Mouse (Mus musculus): ENCODE results near the gene Nodal. TPM values are rescaled to one million over a fixed set of nuclear protein-coding genes. Genes with fewer than 3 reads are reported as not detected.
"Not testable (repeated sequence)": the region's sequence is repeated elsewhere in the genome, so short reads cannot be mapped to it uniquely, and the experiment has no call there.

Gene Nodal
- polyA plus RNA-seq, 1 experiment from 2014 or later, result 0.26 TPM

DNA sequence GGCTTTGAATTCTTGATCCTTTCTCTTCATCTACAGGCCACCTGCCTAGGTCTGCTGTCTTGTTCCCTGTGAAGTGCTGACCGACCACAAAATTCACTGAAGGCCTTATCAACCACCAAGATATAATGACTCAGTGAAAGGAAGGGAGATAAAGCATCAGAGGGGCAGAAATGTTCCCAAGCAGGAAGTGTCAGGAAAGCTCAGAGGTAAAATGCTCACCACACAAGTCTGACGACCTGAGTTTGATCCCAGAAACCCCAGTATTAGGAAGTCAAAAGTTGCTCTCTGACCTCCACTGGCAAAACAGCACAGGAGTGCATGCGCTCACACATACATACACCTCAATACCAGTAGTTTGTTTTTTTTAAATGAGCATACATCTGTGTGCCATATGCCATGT is 31.1 kb downstream of the Nodal start:
- DNase-seq (ENCODE audit: low spot score), result no peak
- no peak overlapping the region for H3K27ac ChIP-seq (replicated peaks)
- H3K4me1 ChIP-seq, result peaks cover 62% of the 10 kb centered on the region
- H3K4me3 ChIP-seq, result no peak overlapping the region
- no peaks in the 10 kb centered on the region for H3K9me3 ChIP-seq (replicated peaks)
- H3K36me3 ChIP-seq, result peaks cover 51% of the 10 kb centered on the region
- no peaks in the 10 kb centered on the region for H3K27me3 ChIP-seq (ENCODE audit: low read depth, poor library complexity, severe bottlenecking)
- whole genome bisulfite sequencing, result 90% methylated on average over 3 of the region's 3 CpGs

DNA sequence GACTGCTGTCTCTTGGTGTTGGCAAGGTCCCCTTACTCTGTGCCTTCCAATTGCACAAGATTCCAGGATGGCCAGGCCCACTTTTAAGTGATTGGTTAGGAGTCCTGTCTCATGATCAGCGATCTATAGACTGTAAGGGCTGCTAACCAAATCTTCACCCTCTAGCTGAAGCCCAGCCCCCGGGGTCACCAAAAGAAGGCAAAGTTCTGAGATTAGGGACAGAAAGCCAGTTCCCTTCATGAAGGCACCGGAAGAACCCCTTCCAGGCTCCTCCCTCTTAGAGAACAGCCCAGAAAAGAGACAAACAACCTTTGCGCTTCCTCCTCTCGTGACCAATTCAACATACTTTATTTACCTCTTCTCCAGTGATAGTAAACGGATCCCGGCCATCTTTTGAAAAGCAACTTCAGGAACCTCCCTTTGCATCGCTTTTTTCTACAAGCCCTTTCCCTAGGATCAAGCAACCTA is 33.7 kb downstream of the Nodal start:
- H3K27ac ChIP-seq (replicated peaks), result peak overlapping the region; percentile 93
- peak overlapping the region; percentile 100 for H3K4me3 ChIP-seq
- H3K4me1 ChIP-seq, result peaks cover 39% of the 10 kb centered on the region
- no peaks in the 10 kb centered on the region for H3K9me3 ChIP-seq (replicated peaks)
- DNase-seq (ENCODE audit: low spot score), result peak; percentile 19
- H3K27me3 ChIP-seq (ENCODE audit: low read depth, poor library complexity, severe bottlenecking), result no peaks in the 10 kb centered on the region
- peaks cover 44% of the 10 kb centered on the region for H3K36me3 ChIP-seq
- 13% methylated on average over 8 of the region's 8 CpGs for WGBS

- Histone ChIP-seq H3K4me1 (peaks cover 35% of the 10 kb centered on the region), H3K36me3 (peaks cover 38% of the 10 kb centered on the region), H3K27ac (replicated peaks) (peak overlapping the region; percentile 93), H3K4me3 (peak overlapping the region; percentile 100), H3K9me3 (replicated peaks) (no peaks in the 10 kb centered on the region), H3K27me3 (ENCODE audit: low read depth, poor library complexity, severe bottlenecking) (no peaks in the 10 kb centered on the region)
- WGBS, result under 1% methylated on average over 50 of the region's 62 CpGs
- no peak for DNase-seq (ENCODE audit: low spot score)
Observed at GRCm38 (mm10) chr10:61451931-61452617, 34.3 kb downstream of the Nodal start.

GRCm38 (mm10) chr10:61452645-61453044 is 34.9 kb downstream of the Nodal start, which contains the start of gene Eif4ebp2:
Gene Eif4ebp2, minus strand, starts transcription at chr10:61452661.
- WGBS, result under 1% methylated on average over 31 of the region's 36 CpGs

DNA sequence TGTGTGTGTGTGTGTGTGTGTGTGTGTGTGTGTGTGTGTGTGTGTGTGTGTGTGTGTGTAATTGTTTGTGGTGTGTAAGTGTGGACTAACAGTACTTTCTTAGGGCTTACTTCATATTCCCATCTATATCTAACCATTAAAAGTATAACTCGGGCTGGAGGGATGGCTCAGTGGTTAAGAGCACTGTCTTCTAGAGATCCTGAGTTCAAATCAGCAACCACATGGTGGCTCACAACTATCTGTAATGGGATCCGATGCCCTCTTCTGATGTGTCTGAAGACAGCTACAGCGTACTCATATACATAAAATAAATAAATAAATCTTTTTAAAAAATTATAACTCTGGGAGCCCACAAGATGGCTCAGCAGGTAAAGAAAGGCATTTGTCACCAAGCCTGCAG is 35.4 kb downstream of the Nodal start:
- WGBS, result 84% methylated on average over 3 of the region's 3 CpGs
- Histone ChIP-seq H3K4me1 (peaks cover 27% of the 10 kb centered on the region), H3K36me3 (peaks cover 27% of the 10 kb centered on the region), H3K27ac (replicated peaks) (peak overlapping the region; percentile 93; the same call in 1 of the 2 replicates), H3K4me3 (peak overlapping the region; percentile 100)
- not testable (repeated sequence) for H3K9me3 ChIP-seq (replicated peaks); H3K27me3 ChIP-seq (ENCODE audit: low read depth, poor library complexity, severe bottlenecking); DNase-seq (ENCODE audit: low spot score)

More at GRCm38 (mm10) chr10:61452645-61453044, 34.9 kb downstream of the Nodal start, which contains the start of gene Eif4ebp2:
- peak within 1 kb of the TSS; percentile 93 for H3K27ac ChIP-seq (replicated peaks)
- H3K4me3 ChIP-seq, result peak within 1 kb of the TSS; percentile 100
- H3K36me3 ChIP-seq, result peaks cover 32% of the 10 kb centered on the region
- peaks cover 31% of the 10 kb centered on the region for H3K4me1 ChIP-seq
- DNase-seq (ENCODE audit: low spot score), result peak; percentile 100
- no peaks in the 10 kb centered on the region for H3K9me3 ChIP-seq (replicated peaks)
- no peaks in the 10 kb centered on the region for H3K27me3 ChIP-seq (ENCODE audit: low read depth, poor library complexity, severe bottlenecking)

GRCm38 (mm10) chr10:61457182-61457581 is 39.4 kb downstream of the Nodal start:
- Histone ChIP-seq H3K36me3 (no peaks in the 10 kb centered on the region), H3K27me3 (ENCODE audit: low read depth, poor library complexity, severe bottlenecking) (no peaks in the 10 kb centered on the region), H3K4me1 (no peaks in the 10 kb centered on the region), H3K4me3 (no peak overlapping the region), H3K27ac (replicated peaks) (no peak overlapping the region), H3K9me3 (replicated peaks) (no peaks in the 10 kb centered on the region)
- WGBS, result 73% methylated on average over 3 of the region's 3 CpGs
- no peak for DNase-seq (ENCODE audit: low spot score)

DNA sequence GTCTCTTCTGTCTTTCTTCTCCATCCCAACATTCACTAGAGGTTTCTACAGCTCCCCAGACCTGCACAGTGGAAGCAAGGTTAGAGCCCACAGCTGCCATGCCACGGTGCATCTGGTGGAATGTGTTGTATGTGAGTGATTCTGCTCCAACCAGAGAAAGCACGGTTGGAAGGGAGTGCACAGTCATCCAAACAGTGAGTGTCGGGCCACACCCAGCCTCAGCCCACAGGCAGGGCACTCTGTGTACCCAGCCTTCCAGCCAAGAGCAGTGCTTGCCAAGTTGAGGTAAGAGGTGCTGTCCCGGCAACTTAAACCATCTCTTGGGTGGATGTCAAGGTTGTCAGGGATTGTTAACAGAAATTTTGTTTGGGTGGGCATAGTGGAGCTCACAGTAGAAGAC is 47.2 kb downstream of the Nodal start:
- 86% methylated on average over 4 of the region's 4 CpGs for WGBS
- no peaks in the 10 kb centered on the region for H3K9me3 ChIP-seq (replicated peaks)
- no peaks in the 10 kb centered on the region for H3K36me3 ChIP-seq
- no peak overlapping the region for H3K4me3 ChIP-seq
- H3K4me1 ChIP-seq, result no peaks in the 10 kb centered on the region; the same call in 1 of the 2 replicates
- H3K27ac ChIP-seq (replicated peaks), result no peak overlapping the region
- no peaks in the 10 kb centered on the region for H3K27me3 ChIP-seq (ENCODE audit: low read depth, poor library complexity, severe bottlenecking)
- no peak for DNase-seq (ENCODE audit: low spot score)

- Histone ChIP-seq H3K9me3 (replicated peaks) (no peaks in the 10 kb centered on the region), H3K4me1 (no peaks in the 10 kb centered on the region; the same call in 1 of the 2 replicates), H3K27me3 (ENCODE audit: low read depth, poor library complexity, severe bottlenecking) (no peaks in the 10 kb centered on the region), H3K27ac (replicated peaks) (no peak overlapping the region), H3K4me3 (no peak overlapping the region), H3K36me3 (no peaks in the 10 kb centered on the region)
- 67% methylated on average over 8 of the region's 8 CpGs for WGBS
- DNase-seq (ENCODE audit: low spot score), result no peak
Observed at GRCm38 (mm10) chr10:61466242-61466641, 48.5 kb downstream of the Nodal start.

DNA sequence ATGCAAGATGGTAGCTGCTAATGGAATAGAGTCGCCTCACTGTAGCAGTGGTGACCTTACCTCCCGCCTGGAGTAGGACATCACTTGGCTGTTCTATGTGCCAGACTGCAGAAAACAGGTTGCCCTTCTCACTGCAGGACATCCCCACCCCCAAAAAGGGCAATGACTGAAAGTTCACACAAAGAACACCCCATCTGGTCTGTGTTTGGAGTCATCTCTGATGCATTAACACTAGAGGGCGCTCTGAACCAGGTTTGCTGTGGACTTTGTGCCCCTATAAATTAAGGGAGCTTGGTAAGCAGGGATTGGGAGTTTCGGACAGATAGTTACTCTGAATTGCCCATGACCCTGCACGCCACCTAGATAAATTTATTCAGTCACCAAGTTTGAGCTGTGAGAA is 49.1 kb downstream of the Nodal start:
- DNase-seq (ENCODE audit: low spot score), result peak; percentile 42
- 33% methylated on average over 5 of the region's 5 CpGs for WGBS
- no peaks in the 10 kb centered on the region for H3K27me3 ChIP-seq (ENCODE audit: low read depth, poor library complexity, severe bottlenecking)

DNA sequence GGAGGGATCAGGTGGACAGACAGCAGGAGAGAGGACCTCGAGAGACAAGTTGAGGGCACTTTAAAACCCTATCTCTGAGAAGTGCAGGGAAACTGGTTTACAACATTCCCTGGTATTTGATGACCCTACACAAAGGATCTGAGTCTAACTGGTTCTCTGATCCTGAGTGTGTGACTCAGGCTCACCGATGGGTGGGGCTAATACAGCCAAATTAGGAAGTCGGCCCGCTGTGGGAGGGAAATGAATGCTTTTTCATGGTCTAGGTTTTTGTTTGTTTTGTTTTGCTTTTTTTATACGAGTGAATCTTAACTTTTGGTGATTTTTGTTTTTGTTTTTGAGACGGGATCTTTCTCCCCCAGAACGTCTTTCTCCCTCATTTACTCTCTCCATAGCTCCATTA is 51.1 kb downstream of the Nodal start:
- Histone ChIP-seq H3K27me3 (ENCODE audit: low read depth, poor library complexity, severe bottlenecking) (no peaks in the 10 kb centered on the region), H3K4me1 (no peaks in the 10 kb centered on the region; the same call in 1 of the 2 replicates)

More for the DNA sequence above, 49.1 kb downstream of the Nodal start:
- H3K36me3 ChIP-seq, result no peaks in the 10 kb centered on the region
- no peaks in the 10 kb centered on the region for H3K9me3 ChIP-seq (replicated peaks)
- no peaks in the 10 kb centered on the region; the same call in 1 of the 2 replicates for H3K4me1 ChIP-seq
- H3K4me3 ChIP-seq, result no peak overlapping the region
- H3K27ac ChIP-seq (replicated peaks), result no peak overlapping the region

GRCm38 (mm10) chr10:61473640-61474039 is 55.9 kb downstream of the Nodal start:
- WGBS, result 80% methylated on average over 3 of the region's 3 CpGs
- no peaks in the 10 kb centered on the region for H3K36me3 ChIP-seq
- peaks cover 23% of the 10 kb centered on the region for H3K27me3 ChIP-seq (ENCODE audit: low read depth, poor library complexity, severe bottlenecking)
- DNase-seq (ENCODE audit: low spot score), result no peak
- H3K4me3 ChIP-seq, result no peak overlapping the region
- no peaks in the 10 kb centered on the region for H3K9me3 ChIP-seq (replicated peaks)
- H3K4me1 ChIP-seq, result peaks cover 30% of the 10 kb centered on the region
- no peak overlapping the region for H3K27ac ChIP-seq (replicated peaks)

More for the DNA sequence above, 51.1 kb downstream of the Nodal start:
- DNase-seq (ENCODE audit: low spot score), result no peak
- H3K27ac ChIP-seq (replicated peaks), result no peak overlapping the region
- WGBS, result 74% methylated on average over 7 of the region's 7 CpGs
- no peak overlapping the region for H3K4me3 ChIP-seq
- no peaks in the 10 kb centered on the region for H3K36me3 ChIP-seq
- H3K9me3 ChIP-seq (replicated peaks), result no peaks in the 10 kb centered on the region

DNA sequence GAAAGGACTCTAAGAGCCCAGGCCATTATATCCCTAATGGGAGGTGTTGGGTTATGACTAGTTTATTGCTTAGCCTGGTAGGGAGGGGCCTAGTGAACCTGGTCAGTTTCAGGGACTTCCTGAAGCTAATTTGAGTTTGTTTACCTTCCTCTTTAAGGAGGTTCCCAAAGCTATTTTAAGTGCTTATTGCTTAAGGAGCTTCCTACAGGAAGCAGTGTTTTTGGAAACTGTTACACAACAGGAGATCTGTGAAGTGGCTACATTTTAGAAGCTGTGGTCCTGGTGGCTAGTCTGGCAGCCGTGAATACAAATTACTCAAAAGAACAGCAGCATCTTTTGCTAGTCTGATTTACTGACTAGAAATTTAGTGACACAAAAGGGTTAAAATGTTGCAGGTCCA is 56.6 kb downstream of the Nodal start:
- Histone ChIP-seq H3K4me1 (peaks cover 30% of the 10 kb centered on the region), H3K4me3 (peak overlapping the region; percentile 90; the same call in 1 of the 2 replicates), H3K27ac (replicated peaks) (no peak overlapping the region), H3K36me3 (no peaks in the 10 kb centered on the region), H3K9me3 (replicated peaks) (no peaks in the 10 kb centered on the region), H3K27me3 (ENCODE audit: low read depth, poor library complexity, severe bottlenecking) (peaks cover 23% of the 10 kb centered on the region)
- 78% methylated on average over 1 of the region's 1 CpGs for WGBS
- no peak for DNase-seq (ENCODE audit: low spot score)

Measured in midbrain, embryonic 10.5 days (tissue).